Mouse (Mus musculus): ENCODE results near the gene Tnfaip6. TPM values are rescaled to one million over a fixed set of nuclear protein-coding genes. Genes with fewer than 3 reads are reported as not detected.

The Tnfaip6 gene
- total RNA-seq, 2 experiments from 2014 or later = 0.75 to 0.98 TPM

DNA sequence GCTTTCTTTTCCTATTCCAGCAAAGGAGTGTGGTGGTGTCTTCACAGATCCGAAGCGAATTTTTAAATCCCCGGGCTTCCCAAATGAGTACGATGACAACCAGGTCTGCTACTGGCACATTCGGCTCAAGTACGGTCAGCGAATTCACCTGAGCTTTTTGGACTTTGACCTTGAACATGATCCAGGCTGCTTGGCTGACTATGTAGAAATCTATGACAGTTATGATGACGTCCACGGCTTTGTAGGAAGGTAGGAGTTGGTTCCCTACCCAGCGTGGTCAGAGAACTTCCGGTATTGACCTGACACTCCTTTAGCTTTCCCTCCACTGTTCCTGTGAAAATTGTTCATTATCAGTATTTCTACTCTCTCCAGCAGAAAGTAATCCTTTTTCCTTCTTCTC, 13.0 kb downstream of the Tnfaip6 start:
- DNase-seq (ENCODE audit: low spot score) = no peak
- intact Hi-C loops (cut with DNase I) = no loop called here

DNA sequence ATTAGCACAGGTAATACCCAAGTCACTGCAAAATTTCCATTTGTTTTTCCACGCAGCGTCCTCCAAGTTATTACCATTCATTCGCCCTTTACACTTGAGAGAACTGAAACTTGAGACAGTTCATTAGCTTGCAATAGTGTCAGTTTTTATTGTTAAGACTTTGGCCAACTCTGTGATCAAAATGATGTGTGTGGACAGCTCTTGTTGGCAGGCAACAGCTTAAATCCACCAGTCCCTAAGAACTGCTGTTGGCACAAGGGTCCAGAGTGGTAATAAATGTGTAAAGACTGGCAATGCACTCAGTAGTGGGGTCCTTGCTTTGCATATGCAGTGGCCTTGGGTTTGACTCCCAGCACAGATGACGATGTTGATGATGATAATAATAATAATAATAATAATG, 14.5 kb downstream of the Tnfaip6 start:
- no peak for DNase-seq (ENCODE audit: low spot score)
- intact Hi-C loops (cut with DNase I) = no loop called here

DNA sequence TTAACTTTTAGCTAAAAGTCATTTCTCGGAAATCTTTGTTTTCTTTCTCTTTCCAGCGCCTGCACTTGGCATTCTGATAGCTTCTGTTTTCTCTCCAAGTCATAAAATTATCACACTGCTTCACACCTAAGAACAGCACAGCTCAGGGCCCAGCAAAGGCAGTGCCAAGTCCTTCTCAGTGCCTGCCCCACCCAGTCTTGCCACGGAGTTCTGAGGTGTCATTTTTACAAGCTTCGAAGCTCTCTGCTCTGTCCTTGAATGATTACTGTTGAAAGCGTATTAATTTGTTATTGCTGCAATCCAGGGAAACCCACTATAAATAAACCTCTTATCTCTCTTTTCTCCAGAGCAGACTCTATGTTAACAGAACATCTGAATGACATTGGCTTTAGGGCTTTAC, 15.7 kb downstream of the Tnfaip6 start:
- intact Hi-C loops (cut with DNase I) = no loop called here
- DNase-seq (ENCODE audit: low spot score) = no peak

DNA sequence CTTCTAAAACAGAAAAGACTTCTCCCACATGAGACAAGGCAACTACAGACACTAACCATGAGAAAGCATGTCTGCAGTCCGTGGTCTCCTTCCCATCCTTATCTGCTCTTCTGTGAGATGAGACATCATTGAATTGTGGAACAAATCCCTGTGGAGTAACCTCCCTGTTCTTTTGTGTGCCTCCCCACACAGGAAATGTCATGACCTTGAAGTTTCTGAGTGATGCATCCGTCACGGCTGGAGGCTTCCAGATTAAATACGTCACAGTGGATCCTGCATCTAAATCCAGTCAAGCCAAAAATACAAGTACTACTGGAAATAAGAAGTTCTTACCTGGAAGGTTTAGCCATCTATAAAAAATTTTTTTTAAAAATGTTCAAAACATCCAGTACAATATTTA, 17.8 kb downstream of the Tnfaip6 start:
- DNase-seq (ENCODE audit: low spot score) = no peak
- intact Hi-C loops (cut with DNase I) = no loop called here

DNA sequence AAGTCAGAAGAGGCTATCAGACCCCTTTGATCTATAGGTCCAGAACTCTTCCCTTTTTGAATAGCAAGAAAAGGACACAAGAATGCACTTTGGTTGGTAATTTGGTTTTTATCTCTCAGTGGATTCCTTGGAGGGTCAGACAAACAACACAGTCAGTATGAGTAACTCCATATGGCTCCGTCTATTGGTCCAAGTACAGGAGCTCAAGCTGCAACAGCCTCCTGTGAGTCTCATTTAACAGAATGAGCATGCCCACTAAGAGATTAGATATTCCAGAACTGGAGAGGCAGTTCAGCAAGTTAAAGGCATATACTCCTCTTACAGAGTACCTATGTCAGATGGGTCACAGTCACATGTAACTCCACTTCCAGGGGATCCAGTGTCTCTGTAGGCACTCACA, 19.3 kb downstream of the Tnfaip6 start:
- no peak for DNase-seq (ENCODE audit: low spot score)
- intact Hi-C loops (cut with DNase I) = no loop called here

DNA sequence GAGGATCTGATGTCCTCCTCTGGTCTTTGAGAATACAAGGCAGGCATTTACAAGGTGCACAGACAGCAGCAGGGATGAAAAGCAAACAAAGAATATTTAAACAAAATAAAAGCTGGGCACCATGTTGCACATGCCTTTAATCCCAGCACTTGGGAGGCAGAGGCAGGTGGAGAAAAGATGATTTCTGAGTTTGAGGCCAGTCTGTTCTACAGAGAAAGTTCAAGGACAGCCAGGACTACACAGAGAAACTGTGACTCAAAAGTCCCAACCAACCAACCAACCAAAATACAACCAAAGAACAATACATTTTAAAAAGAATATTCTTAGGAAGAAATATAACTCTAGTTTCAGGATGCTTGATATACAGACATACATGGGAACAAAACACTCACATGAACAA, 19.9 kb downstream of the Tnfaip6 start:
- DNase-seq (ENCODE audit: low spot score) = no peak
- intact Hi-C loops (cut with DNase I) = no loop called here

DNA sequence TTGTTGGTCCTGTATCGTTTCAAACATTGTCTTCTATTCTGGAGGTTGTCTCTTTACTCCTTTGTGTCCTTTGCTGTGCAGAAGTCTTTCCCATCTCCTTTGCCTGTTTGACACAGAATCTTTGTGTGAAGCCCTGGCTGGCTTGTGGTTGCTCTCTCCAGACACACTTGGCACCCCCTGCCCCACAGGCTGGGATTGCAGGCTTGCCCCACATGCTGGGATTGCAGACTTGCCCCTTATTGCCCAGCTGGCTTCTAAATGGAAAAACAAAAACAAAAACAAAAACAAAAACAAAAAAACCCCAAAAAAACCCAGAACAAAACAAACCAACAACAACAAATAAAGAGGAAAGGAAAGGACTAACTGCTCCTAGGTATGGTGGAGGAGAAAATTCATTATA, 30.8 kb downstream of the Tnfaip6 start:
- DNase-seq (ENCODE audit: low spot score) = no peak
- intact Hi-C loops (cut with DNase I) = no loop called here

DNA sequence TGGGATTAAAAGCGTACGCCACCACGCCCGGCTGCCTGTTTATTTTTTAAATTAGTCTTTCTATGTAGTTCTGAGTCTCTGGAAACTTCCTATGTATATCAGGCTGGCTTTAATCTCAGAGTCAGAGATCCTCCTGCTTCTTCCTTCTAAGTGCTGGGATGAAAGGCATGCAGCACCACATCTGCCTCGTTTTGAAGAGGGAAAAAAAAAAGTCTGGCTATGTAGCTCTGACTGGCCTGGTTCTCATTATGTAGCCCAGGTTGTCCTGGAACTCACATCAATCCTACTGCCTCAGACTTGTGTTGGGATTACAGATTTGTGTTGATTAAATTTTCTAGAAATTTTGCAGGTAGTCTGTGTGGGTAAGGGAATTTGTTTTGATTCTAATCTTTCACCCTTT, 33.0 kb downstream of the Tnfaip6 start:
- DNase-seq (ENCODE audit: low spot score) = no peak
- intact Hi-C loops (cut with DNase I) = loop anchor here (5.0 to 10.0 kb wide), 2 partner anchors 351 to 1776 kb away; partner anchors contain the start of genes Arl5a and Mmadhc

DNA sequence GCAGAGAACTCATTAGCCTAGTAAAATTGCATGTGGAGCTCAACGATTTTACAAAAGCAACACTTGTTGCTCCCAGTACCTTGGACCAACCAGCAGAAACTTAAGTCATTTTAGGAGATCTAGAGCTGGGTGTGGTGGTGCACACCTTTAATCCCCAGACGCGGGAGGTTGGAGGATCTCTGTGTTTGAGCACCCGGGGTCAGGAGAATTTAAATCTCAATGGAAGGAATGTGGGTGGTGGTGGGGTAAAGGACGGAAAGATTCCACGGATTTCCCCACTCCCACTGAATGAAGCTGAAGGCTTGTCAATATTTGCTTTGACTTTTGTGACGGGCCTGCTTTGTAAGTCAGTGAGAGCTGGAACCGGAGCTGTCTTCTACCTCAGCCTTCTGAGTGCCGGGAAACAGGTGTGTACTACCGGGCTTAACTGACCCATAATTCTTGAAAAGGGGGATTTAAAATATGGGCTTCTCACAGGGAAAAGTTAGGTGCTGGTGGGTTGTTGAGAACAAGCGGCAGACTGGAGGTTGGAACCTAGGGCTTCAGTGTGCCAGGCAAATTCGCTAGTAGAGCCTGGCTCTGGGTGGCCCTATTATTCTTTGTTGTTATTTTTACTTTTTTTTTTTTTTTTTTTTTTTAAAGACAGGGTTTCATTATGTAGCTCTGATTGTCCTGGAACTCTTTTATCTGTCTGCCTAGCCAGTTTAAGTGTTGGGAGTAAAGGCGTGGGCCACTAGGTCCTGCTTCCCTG, 33.6 kb downstream of the Tnfaip6 start:
- DNase-seq (ENCODE audit: low spot score) = no peak
- intact Hi-C loops (cut with DNase I) = loop anchor here (5.0 to 10.0 kb wide), 2 partner anchors 351 to 1777 kb away; partner anchors contain the start of genes Arl5a and Mmadhc

DNA sequence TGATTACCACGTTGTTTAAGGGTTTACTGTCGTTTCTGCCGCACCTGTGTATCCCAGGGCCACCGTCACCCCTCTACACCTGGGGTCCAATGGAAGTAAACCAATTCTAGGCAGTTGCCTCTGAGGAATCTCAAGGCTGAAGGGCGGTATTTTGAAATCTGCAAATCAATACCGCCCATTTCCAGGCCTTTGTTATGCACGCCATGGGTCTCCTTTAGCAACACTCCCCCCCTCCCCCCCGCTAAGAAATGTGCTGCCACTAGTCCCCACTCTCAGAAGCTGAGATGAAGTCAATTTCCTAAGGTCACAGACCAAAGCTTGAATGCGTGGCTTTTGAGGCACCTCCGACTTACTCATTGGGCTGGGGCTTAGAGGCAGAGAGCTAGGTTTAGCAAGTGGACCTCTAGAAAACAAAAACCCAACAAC, 34.3 kb downstream of the Tnfaip6 start:
- intact Hi-C loops (cut with DNase I) = loop anchor here (2.0 to 10.0 kb wide), 3 partner anchors 99 to 1777 kb away; partner anchors contain the start of genes Arl5a, Mmadhc and Nmi
- DNase-seq (ENCODE audit: low spot score) = no peak

DNA sequence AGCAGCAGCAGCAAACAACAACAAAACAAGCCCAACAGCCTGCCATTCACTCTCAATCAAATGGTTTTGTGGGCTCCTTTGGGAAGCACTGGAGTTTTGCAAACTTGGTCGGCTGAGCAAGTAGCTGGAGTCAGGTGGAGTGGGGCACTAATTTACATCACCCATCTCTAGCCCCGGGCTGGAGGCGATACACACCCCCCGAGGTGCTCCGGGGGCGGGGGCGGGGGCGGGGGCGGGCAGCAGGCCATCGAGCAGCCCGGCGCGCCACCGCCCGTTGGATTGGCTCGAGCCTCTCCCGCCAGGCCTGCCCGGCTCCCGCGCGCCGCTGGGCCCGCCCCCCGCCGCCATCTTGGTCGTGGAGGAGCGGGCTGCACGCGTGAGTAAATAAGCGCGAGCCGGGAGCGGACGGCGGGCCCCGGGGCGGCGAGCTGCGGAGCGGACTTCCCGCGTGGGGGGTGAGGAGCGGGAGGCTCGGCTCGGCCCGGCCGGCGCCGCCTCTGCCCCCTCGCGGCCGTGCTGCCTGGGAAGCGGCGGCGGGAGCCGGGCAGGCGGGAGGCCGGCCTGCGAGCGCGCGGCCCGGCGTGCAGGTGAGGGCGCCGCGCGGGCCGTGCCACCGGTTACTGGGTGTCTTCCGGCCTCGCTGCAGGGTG, 34.8 kb downstream of the Tnfaip6 start, which contains the start of gene Rif1:
Gene Rif1 (plus strand): TSS at position 342 of the 650 bp plus-strand sequence.
- peak; percentile 77 for DNase-seq (ENCODE audit: low spot score)
- intact Hi-C loops (cut with DNase I) = loop anchor here (2.0 to 10.0 kb wide), 3 partner anchors 100 to 1778 kb away; partner anchors contain the start of genes Arl5a, Mmadhc and Nmi

DNA sequence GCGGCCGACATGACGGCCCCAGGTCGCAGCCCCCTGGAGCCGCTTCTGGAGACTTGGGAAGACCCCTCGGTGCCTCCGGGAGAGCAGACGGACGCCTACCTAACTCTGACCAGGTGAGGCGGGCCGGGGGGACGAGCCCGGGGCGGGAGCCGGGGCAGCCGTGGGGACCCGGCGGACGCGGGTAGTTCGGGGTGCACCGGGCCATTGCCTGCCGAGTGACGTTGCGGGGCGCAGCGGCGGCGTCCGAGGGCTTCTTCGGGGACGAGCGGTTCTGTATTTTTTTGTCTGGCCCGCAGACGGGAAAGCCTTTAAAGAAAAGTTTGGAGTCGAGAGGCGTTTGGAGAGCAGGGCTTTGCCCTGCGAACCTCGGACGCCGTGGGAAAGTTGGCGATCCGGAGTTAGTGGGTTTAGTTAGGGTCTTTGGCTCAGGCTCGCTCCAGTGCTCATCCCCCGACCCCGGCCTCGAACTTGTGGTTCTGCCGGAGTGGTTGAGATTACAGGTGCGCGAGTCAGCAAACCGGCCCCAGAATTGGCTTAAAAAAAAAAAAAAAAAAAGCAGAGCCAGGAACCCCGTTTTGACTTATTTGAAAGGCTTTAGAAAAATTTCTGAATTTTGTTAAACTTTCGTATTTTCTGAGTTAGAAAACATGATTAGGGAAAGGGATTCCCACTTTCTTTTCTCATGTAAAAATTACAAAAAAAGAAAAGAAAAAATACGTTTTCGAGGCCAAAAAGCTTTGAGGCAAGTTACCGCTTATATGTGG, 35.5 kb downstream of the Tnfaip6 start:
- intact Hi-C loops (cut with DNase I) = loop anchor here (2.0 to 10.0 kb wide), 3 partner anchors 101 to 1779 kb away; partner anchors contain the start of genes Arl5a, Mmadhc and Nmi
- no peak for DNase-seq (ENCODE audit: low spot score)

DNA sequence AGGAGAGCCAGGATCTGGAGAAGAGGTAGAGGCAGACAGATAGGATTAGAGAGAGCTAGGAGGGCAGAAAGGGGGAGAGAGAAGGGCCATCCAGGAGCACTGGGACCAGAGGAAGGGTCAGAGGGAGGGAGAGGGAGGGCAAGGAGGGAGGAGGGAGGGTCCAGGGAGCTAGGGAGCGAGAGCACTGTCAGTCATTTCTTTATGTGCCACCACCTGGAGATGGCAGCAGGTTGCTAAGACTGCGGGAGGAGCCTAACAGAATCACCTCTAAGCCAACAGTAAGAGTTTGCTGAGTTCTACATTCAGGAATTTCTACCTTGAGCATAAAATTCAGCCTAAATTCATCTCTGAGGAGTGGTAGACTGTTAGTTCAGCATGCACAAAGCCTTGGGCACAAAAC, 40.9 kb downstream of the Tnfaip6 start:
- no peak for DNase-seq (ENCODE audit: low spot score)
- intact Hi-C loops (cut with DNase I) = loop anchor here (10.0 kb wide), 1 partner anchor 1784 kb away; the partner anchor contains the start of gene Mmadhc

DNA sequence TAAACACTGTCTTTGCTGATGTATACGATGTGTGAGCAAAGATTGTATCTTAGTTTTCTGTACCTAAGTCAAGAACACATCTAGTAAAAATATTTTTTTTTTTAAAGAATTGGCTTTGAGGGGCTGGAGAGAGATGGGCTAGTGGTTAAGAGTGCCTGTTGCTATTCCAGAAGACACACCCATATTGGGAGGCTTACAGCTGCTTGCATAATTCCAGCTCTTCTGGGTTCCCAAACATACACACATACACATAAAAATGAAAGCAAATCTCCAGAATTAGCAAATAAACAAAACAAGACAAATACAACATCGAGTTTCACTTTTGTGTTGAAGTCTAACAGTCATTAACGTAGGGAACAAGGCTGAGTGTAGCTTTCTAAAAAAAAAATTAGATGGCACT, 46.2 kb downstream of the Tnfaip6 start:
- no peak for DNase-seq (ENCODE audit: low spot score)
- intact Hi-C loops (cut with DNase I) = no loop called here

DNA sequence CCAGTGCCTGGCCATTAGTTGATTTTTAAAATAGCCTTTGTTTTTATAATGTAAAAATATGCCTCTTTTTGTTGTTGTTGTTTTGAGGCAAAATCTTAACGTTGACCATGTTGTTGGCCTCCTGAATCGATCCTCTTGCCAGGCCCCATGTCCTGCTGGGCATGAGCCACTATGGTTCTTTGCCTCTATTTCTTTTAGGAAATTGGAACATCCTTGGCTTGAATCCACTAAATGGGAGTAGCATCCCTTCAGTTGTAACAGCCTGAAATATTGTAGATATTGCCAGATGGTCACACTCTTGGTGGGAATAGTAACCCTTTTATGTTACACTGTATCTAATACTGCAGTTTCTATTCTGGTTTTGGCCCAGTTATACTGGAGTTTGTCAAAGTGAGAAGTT, 46.8 kb downstream of the Tnfaip6 start:
- DNase-seq (ENCODE audit: low spot score) = no peak
- intact Hi-C loops (cut with DNase I) = no loop called here

Other genes with a start within 250 kb of the Tnfaip6 start
- 1 to 10 TPM; 3.9 to 4.4 TPM for gene Rbm43, start 102.8 kb upstream of the Tnfaip6 start, total RNA-seq (2021)
- 1 to 10 TPM; 5.6 to 6.4 TPM for gene Nmi, start 64.5 kb upstream of the Tnfaip6 start, total RNA-seq (2021)
- gene Rif1, start 34.8 kb downstream of the Tnfaip6 start, total RNA-seq (2021) = 10 to 100 TPM; 19.2 to 21.7 TPM